ENCODE assay signal across 9 mouse cellular contexts in genomic region chr8:80948405-80949183, GRCm38 (mm10).
DNase-seq lines count a peak whose midpoint lies in the region; ATAC-seq and TF ChIP-seq lines count a peak whose summit lies in the region.
"Had no signal": no experiment of that assay in that cellular context is flagged by ENCODE, and none has a peak within 500 bp of the region (broad histone marks: within the 10 kb centered on the region; RNA-seq: fewer than 3 reads in every experiment).

No protein-coding gene starts in this region.

- H3K27ac ChIP-seq in lung, embryonic 14.5 days (ENCODE audit: low read depth), result peak overlapping the region; percentile 78
- H3K27ac ChIP-seq in lung, postnatal 0 days (ENCODE audit: low read length), result no peak overlapping the region
- H3K27ac ChIP-seq: heart, embryonic 15.5 days had no signal

- ATAC-seq in lung, embryonic 14.5 days (ENCODE audit: insufficient read depth), result peak; percentile 67; the same call in 1 of the 2 replicates
- peak; percentile 30 to 52; a peak in 1 of 4 replicates for ATAC-seq in hematopoietic stem cell, adult 5-6 weeks (replicated peaks in 1 of 2; ENCODE audit: insufficient read depth in 1 of 2, low FRiP score in 2 of 2, low TSS enrichment in 1 of 2, low read depth in 1 of 2, poor library complexity in 2 of 2, severe bottlenecking in 2 of 2)
- ATAC-seq in lung, postnatal 0 days, result peak; percentile 86
- ATAC-seq in megakaryocyte-erythroid progenitor cell, adult 5-6 weeks (replicated peaks; ENCODE audit: low FRiP score, low TSS enrichment, poor library complexity, severe bottlenecking), result no peak

- no peak for TF ChIP-seq POLR2A in lung, adult 2 months (IDR thresholded peaks at IDR 0.05; ENCODE audit: borderline replicate concordance, extremely low read depth, low read depth, low read length)

- no peak overlapping the region for H3K4me2 ChIP-seq in lung, embryonic 14.5 days
- H3K4me2 ChIP-seq in lung, postnatal 0 days (replicated peaks; ENCODE audit: low read depth, low read length), result no peak overlapping the region
- H3K4me2 ChIP-seq: heart, embryonic 15.5 days had no signal

- H3K27me3 ChIP-seq in lung, embryonic 14.5 days (ENCODE audit: insufficient read depth, low read length), result no peaks in the 10 kb centered on the region
- H3K27me3 ChIP-seq in lung, postnatal 0 days (replicated peaks; ENCODE audit: insufficient read depth, low read length), result no peaks in the 10 kb centered on the region
- H3K27me3 ChIP-seq: heart, embryonic 15.5 days had no signal

- H3K4me3 ChIP-seq in lung, embryonic 14.5 days (ENCODE audit: low read depth, low read length), result no peak overlapping the region
- H3K4me3 ChIP-seq in lung, adult 2 months (replicated peaks; ENCODE audit: extremely low read depth, low read depth, low read length), result no peak overlapping the region
- H3K4me3 ChIP-seq in lung, postnatal 0 days (ENCODE audit: low read depth, low read length), result no peak overlapping the region
- H3K4me3 ChIP-seq: heart, embryonic 15.5 days had no signal

- peaks cover 11% of the 10 kb centered on the region for H3K4me1 ChIP-seq in lung, embryonic 14.5 days (ENCODE audit: insufficient read depth)
- H3K4me1 ChIP-seq in lung, adult 2 months (ENCODE audit: control insufficient read depth, insufficient read depth, low read length), result no peaks in the 10 kb centered on the region; the same call in 1 of the 2 replicates
- H3K4me1 ChIP-seq in lung, postnatal 0 days (ENCODE audit: insufficient read depth, low read depth, low read length), result no peaks in the 10 kb centered on the region

- no peaks in the 10 kb centered on the region for H3K9me3 ChIP-seq in lung, embryonic 14.5 days (ENCODE audit: low read depth, low read length)
- no peaks in the 10 kb centered on the region for H3K9me3 ChIP-seq in lung, postnatal 0 days (ENCODE audit: low read length)
- H3K9me3 ChIP-seq: heart, embryonic 15.5 days had no signal

- no peaks in the 10 kb centered on the region for H3K36me3 ChIP-seq in lung, embryonic 14.5 days (ENCODE audit: insufficient read depth)
- no peaks in the 10 kb centered on the region for H3K36me3 ChIP-seq in lung, postnatal 0 days (ENCODE audit: insufficient read depth, low read length)
- H3K36me3 ChIP-seq: heart, embryonic 15.5 days had no signal

- TF ChIP-seq EP300 in lung, postnatal 0 days (IDR thresholded peaks at IDR 0.05), result peak; percentile 79

- 39% methylated on average over 7 of the region's 7 CpGs for WGBS in lung, embryonic 14.5 days
- WGBS in lung, adult 2 months, result 28% methylated on average over 7 of the region's 7 CpGs
- 40% methylated on average over 7 of the region's 7 CpGs for WGBS in lung, postnatal 0 days

- DNase-seq in lung, embryonic 14.5 days, result peak; percentile 62
- no peak for DNase-seq in lung, adult 2 months
- DNase-seq in lung, postnatal 0 days (ENCODE audit: low spot score), result peak; percentile 68
- peak; percentile 7 for DNase-seq in thymus, postnatal 25 days
- DNase-seq in urinary bladder, postnatal 14 days (ENCODE audit: low spot score), result no peak
- no peak for DNase-seq in cerebellum, postnatal 10 days

- TF ChIP-seq CTCF in lung, embryonic 14.5 days (IDR thresholded peaks at IDR 0.05; ENCODE audit: low read depth), result no peak
- TF ChIP-seq CTCF in lung, adult 2 months (IDR thresholded peaks at IDR 0.05; ENCODE audit: insufficient read depth, low read length), result no peak
- no peak for TF ChIP-seq CTCF in lung, postnatal 0 days (IDR thresholded peaks at IDR 0.05)

- no peak overlapping the region for H3K9ac ChIP-seq in lung, embryonic 14.5 days
- H3K9ac ChIP-seq in lung, postnatal 0 days (replicated peaks; ENCODE audit: low read depth), result no peak overlapping the region
- H3K9ac ChIP-seq: heart, embryonic 15.5 days had no signal

Comparison
In these comparisons a context has a peak if more than half of its experiments do, and no peak if none do; other contexts are left out.
1. DNase-seq: peak in lung, embryonic 14.5 days (single experiment), lung, postnatal 0 days (single experiment) and thymus, postnatal 25 days (single experiment); none in lung, adult 2 months (single experiment), urinary bladder, postnatal 14 days (single experiment) and cerebellum, postnatal 10 days (0 of 2).